Mouse (Mus musculus): ENCODE results near the gene 9330159F19Rik. TPM values are rescaled to one million over a fixed set of nuclear protein-coding genes. Genes with fewer than 3 reads are reported as not detected.

9330159F19Rik gene
- polyA plus RNA-seq, 1 experiment from 2014 or later = 0.06 TPM

Other genes starting within 250 kb of the 9330159F19Rik start
- not detected in 2 replicates for gene 2310057J18Rik, start 225.3 kb upstream of the 9330159F19Rik start, polyA plus RNA-seq (2015; fragmentation: Nextera tagmentation; extraction: Ambion mirVana)
- gene Soga3, start 67.8 kb upstream of the 9330159F19Rik start, polyA plus RNA-seq (2015; fragmentation: Nextera tagmentation; extraction: Ambion mirVana) = 0.35 and 1.2 TPM in 2 replicates
- not detected in 2 replicates for gene Gm49353, start 12.7 kb upstream of the 9330159F19Rik start, polyA plus RNA-seq (2015; fragmentation: Nextera tagmentation; extraction: Ambion mirVana)
- gene Echdc1, start 101.6 kb downstream of the 9330159F19Rik start, polyA plus RNA-seq (2015; fragmentation: Nextera tagmentation; extraction: Ambion mirVana) = 33.2 and 33.7 TPM in 2 replicates
- gene Rnf146, start 150.8 kb downstream of the 9330159F19Rik start, polyA plus RNA-seq (2015; fragmentation: Nextera tagmentation; extraction: Ambion mirVana) = 54.7 and 57.4 TPM in 2 replicates

Measured in kidney, embryonic 16.5 days (tissue).